Mouse (Mus musculus): Measurements from ENCODE around the gene Denr. TPM values are rescaled to one million over a fixed set of nuclear protein-coding genes. Genes with fewer than 3 reads are reported as not detected.

Gene Denr
- polyA plus RNA-seq, 1 experiment from 2014 or later, result 70.7 TPM

- DNase-seq (ENCODE audit: low spot score) (no peak), ATAC-seq (no peak)
- TF ChIP-seq CTCF (IDR thresholded peaks at IDR 0.05) (no peak), EP300 (IDR thresholded peaks at IDR 0.05) (no peak)
- Histone ChIP-seq H3K9ac (replicated peaks; ENCODE audit: low read depth) (no peak within 1 kb of the TSS), H3K4me1 (ENCODE audit: insufficient read depth, low read depth, low read length) (no peaks in the 10 kb centered on the region), H3K4me3 (ENCODE audit: low read depth, low read length) (no peak within 1 kb of the TSS), H3K9me3 (ENCODE audit: low read length) (no peaks in the 10 kb centered on the region), H3K4me2 (replicated peaks; ENCODE audit: low read depth, low read length) (no peak within 1 kb of the TSS), H3K36me3 (ENCODE audit: insufficient read depth, low read length) (peaks cover 21% of the 10 kb centered on the region), H3K27ac (ENCODE audit: low read length) (no peak within 1 kb of the TSS), H3K27me3 (replicated peaks; ENCODE audit: insufficient read depth, low read length) (no peaks in the 10 kb centered on the region)
- WGBS, result 91% methylated on average over 9 of the region's 9 CpGs
Observed at GRCm38 (mm10) chr5:123927118-123927517, 20.1 kb downstream of the Denr start, which contains the start of gene Gm43518. TSS of gene Gm43518 (plus strand) at chr5:123927418.

GRCm38 (mm10) chr5:123930508-123930989 is 23.6 kb downstream of the Denr start, which contains the start of gene Ccdc62:
TSS of gene Ccdc62 (plus strand) at chr5:123930679.
- H3K4me1 ChIP-seq (ENCODE audit: insufficient read depth, low read depth, low read length), result no peaks in the 10 kb centered on the region
- no peak for TF ChIP-seq EP300 (IDR thresholded peaks at IDR 0.05)
- TF ChIP-seq CTCF (IDR thresholded peaks at IDR 0.05), result no peak
- DNase-seq (ENCODE audit: low spot score) (peak; percentile 99), ATAC-seq (peak; percentile 99)
- no peaks in the 10 kb centered on the region for H3K9me3 ChIP-seq (ENCODE audit: low read length)
- H3K9ac ChIP-seq (replicated peaks; ENCODE audit: low read depth), result peak within 1 kb of the TSS; percentile 83
- peak within 1 kb of the TSS; percentile 89 for H3K27ac ChIP-seq (ENCODE audit: low read length)
- H3K4me2 ChIP-seq (replicated peaks; ENCODE audit: low read depth, low read length), result peak within 1 kb of the TSS; percentile 66
- peaks cover 10% of the 10 kb centered on the region for H3K36me3 ChIP-seq (ENCODE audit: insufficient read depth, low read length)
- H3K4me3 ChIP-seq (ENCODE audit: low read depth, low read length), result peak within 1 kb of the TSS; percentile 68
- no peaks in the 10 kb centered on the region for H3K27me3 ChIP-seq (replicated peaks; ENCODE audit: insufficient read depth, low read length)
- under 1% methylated on average over 56 of the region's 56 CpGs for WGBS

- TF ChIP-seq EP300 (IDR thresholded peaks at IDR 0.05) (no peak), CTCF (IDR thresholded peaks at IDR 0.05) (no peak)
- H3K27ac ChIP-seq (ENCODE audit: low read length), result peak overlapping the region; percentile 89
- DNase-seq (ENCODE audit: low spot score) (no peak), ATAC-seq (no peak; the same call in 1 of the 2 replicates)
- H3K36me3 ChIP-seq (ENCODE audit: insufficient read depth, low read length), result peaks cover 9% of the 10 kb centered on the region
- H3K27me3 ChIP-seq (replicated peaks; ENCODE audit: insufficient read depth, low read length), result no peaks in the 10 kb centered on the region
- 46% methylated on average over 13 of the region's 13 CpGs for WGBS
- H3K9me3 ChIP-seq (ENCODE audit: low read length), result no peaks in the 10 kb centered on the region
- peak overlapping the region; percentile 68 for H3K4me3 ChIP-seq (ENCODE audit: low read depth, low read length)
- H3K9ac ChIP-seq (replicated peaks; ENCODE audit: low read depth), result peak overlapping the region; percentile 83
- H3K4me1 ChIP-seq (ENCODE audit: insufficient read depth, low read depth, low read length), result no peaks in the 10 kb centered on the region
- peak overlapping the region; percentile 66 for H3K4me2 ChIP-seq (replicated peaks; ENCODE audit: low read depth, low read length)
Observed at GRCm38 (mm10) chr5:123931131-123931530, 24.2 kb downstream of the Denr start.

GRCm38 (mm10) chr5:123932927-123933326 is 26.0 kb downstream of the Denr start:
- H3K9ac ChIP-seq (replicated peaks; ENCODE audit: low read depth), result no peak overlapping the region
- H3K4me1 ChIP-seq (ENCODE audit: insufficient read depth, low read depth, low read length), result no peaks in the 10 kb centered on the region
- H3K4me3 ChIP-seq (ENCODE audit: low read depth, low read length), result no peak overlapping the region
- H3K36me3 ChIP-seq (ENCODE audit: insufficient read depth, low read length), result no peaks in the 10 kb centered on the region
- H3K27ac ChIP-seq (ENCODE audit: low read length), result no peak overlapping the region
- DNase-seq (ENCODE audit: low spot score), result no peak
- no peaks in the 10 kb centered on the region for H3K27me3 ChIP-seq (replicated peaks; ENCODE audit: insufficient read depth, low read length)
- no peak for ATAC-seq
- TF ChIP-seq CTCF (IDR thresholded peaks at IDR 0.05) (peak; percentile 40), EP300 (IDR thresholded peaks at IDR 0.05) (no peak)
- H3K9me3 ChIP-seq (ENCODE audit: low read length), result no peaks in the 10 kb centered on the region
- no peak overlapping the region for H3K4me2 ChIP-seq (replicated peaks; ENCODE audit: low read depth, low read length)

- ATAC-seq (no peak), DNase-seq (ENCODE audit: low spot score) (no peak)
- Histone ChIP-seq H3K4me1 (ENCODE audit: insufficient read depth, low read depth, low read length) (no peaks in the 10 kb centered on the region), H3K4me2 (replicated peaks; ENCODE audit: low read depth, low read length) (no peak overlapping the region), H3K27ac (ENCODE audit: low read length) (no peak overlapping the region), H3K4me3 (ENCODE audit: low read depth, low read length) (no peak overlapping the region), H3K9me3 (ENCODE audit: low read length) (no peaks in the 10 kb centered on the region), H3K9ac (replicated peaks; ENCODE audit: low read depth) (no peak overlapping the region), H3K27me3 (replicated peaks; ENCODE audit: insufficient read depth, low read length) (no peaks in the 10 kb centered on the region), H3K36me3 (ENCODE audit: insufficient read depth, low read length) (no peaks in the 10 kb centered on the region)
- 92% methylated on average over 12 of the region's 12 CpGs for WGBS
- TF ChIP-seq EP300 (IDR thresholded peaks at IDR 0.05), result no peak
- no peak for TF ChIP-seq CTCF (IDR thresholded peaks at IDR 0.05)
Observed at GRCm38 (mm10) chr5:123933556-123933955, 26.6 kb downstream of the Denr start.

GRCm38 (mm10) chr5:123933957-123934591 is 27.1 kb downstream of the Denr start:
- no peak for TF ChIP-seq EP300 (IDR thresholded peaks at IDR 0.05)
- TF ChIP-seq CTCF (IDR thresholded peaks at IDR 0.05), result peak; percentile 63
- no peak for DNase-seq (ENCODE audit: low spot score)
- Histone ChIP-seq H3K4me1 (ENCODE audit: insufficient read depth, low read depth, low read length) (no peaks in the 10 kb centered on the region), H3K36me3 (ENCODE audit: insufficient read depth, low read length) (no peaks in the 10 kb centered on the region), H3K4me2 (replicated peaks; ENCODE audit: low read depth, low read length) (no peak overlapping the region), H3K9me3 (ENCODE audit: low read length) (no peaks in the 10 kb centered on the region), H3K9ac (replicated peaks; ENCODE audit: low read depth) (no peak overlapping the region), H3K27me3 (replicated peaks; ENCODE audit: insufficient read depth, low read length) (no peaks in the 10 kb centered on the region), H3K27ac (ENCODE audit: low read length) (no peak overlapping the region), H3K4me3 (ENCODE audit: low read depth, low read length) (no peak overlapping the region)
- WGBS, result 33% methylated on average over 18 of the region's 18 CpGs
- no peak for ATAC-seq
